Mouse (Mus musculus): ENCODE measurements around the gene Cad.

The Cad gene

GRCm38 (mm10) chr5:31108000-31108490 is 53.5 kb downstream of the Cad start, which contains the start of gene Slc30a3:
Slc30a3 (minus strand) TSS chr5:31108237.
- DNase-seq (ENCODE audit: low read depth, low spot score), result no peak

- peak; percentile 35 for DNase-seq (ENCODE audit: low read depth, low spot score)
Observed at GRCm38 (mm10) chr5:31110781-31111180, 56.2 kb downstream of the Cad start.

- no peak for DNase-seq (ENCODE audit: low read depth, low spot score)
Observed at GRCm38 (mm10) chr5:31116354-31116753, 61.8 kb downstream of the Cad start, which contains the start of gene Trim54. Trim54 (plus strand) TSS chr5:31116712.

- DNase-seq (ENCODE audit: low read depth, low spot score), result no peak
Observed at GRCm38 (mm10) chr5:31116912-31117311, 62.3 kb downstream of the Cad start.

DNA sequence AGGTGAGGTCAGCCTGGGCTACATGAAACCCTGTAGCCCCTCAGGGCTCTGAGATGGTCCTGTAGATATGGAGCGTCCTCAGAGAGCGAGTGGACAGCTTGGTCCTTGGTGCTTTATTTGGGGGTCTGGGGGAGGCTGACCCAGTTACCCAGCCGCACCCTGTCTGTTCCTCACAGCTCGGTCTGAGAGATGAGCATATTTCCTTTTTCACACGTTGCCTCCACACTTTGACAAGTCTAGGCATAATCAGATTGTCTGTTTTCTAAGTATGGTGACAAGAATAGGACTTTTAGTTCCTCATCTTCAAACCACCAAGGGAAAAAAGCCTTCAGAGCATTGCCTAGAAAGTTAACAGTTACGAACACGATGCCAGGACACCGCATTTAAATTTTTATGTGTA is 66.5 kb downstream of the Cad start:
- DNase-seq (ENCODE audit: low read depth, low spot score), result peak; percentile 77

- DNase-seq (ENCODE audit: low read depth, low spot score), result no peak
Observed at GRCm38 (mm10) chr5:31123481-31123880, 68.9 kb downstream of the Cad start.

DNA sequence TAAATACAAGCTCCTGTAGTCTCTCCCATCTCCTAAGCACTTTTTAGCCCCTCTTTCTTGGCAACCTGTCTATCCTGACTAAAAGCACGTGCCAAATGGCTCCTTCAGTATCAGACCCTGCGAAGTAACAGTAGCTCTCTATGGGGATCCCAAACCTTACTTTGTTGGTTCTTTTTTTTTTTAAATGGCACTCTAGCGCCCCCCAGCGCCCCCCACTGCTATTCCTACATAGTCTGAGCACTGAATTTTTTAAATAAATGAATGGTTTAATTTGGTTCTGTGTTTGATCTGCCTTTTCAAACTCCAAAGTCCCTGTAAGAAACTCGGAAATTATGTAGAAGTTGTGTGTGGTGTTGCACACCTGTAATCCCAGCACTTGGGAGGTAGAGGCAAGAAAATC is 71.5 kb downstream of the Cad start:
- no peak for DNase-seq (ENCODE audit: low read depth, low spot score)
